Mouse (Mus musculus): ENCODE measurements around the gene Camta1. TPM values are rescaled to one million over a fixed set of nuclear protein-coding genes. Genes with fewer than 3 reads are reported as not detected.

Camta1 gene
- polyA plus RNA-seq, 1 experiment: 155 TPM

GRCm38 (mm10) chr4:151444665-151445064, 417.0 kb downstream of the Camta1 start:
- TF ChIP-seq CTCF (IDR thresholded peaks at IDR 0.05; ENCODE audit: borderline replicate concordance, insufficient read depth, low read depth, low read length) (no peak), POLR2A (IDR thresholded peaks at IDR 0.05; ENCODE audit: borderline replicate concordance, insufficient read depth, low read length) (no peak)
- Histone ChIP-seq H3K27ac (ENCODE audit: insufficient read depth, low read length) (no peak overlapping the region), H3K4me3 (replicated peaks; ENCODE audit: insufficient read depth, low read depth, low read length) (no peak overlapping the region), H3K27me3 (ENCODE audit: control insufficient read depth, insufficient read depth, low read length) (no peaks in the 10 kb centered on the region), H3K4me1 (ENCODE audit: control insufficient read depth, insufficient read depth, low read length) (0 out of 2 replicates have a peak, but pooled peaks cover 3% of the 10 kb centered on the region)
- 58% methylated on average over 4 of the region's 4 CpGs for WGBS
- DNase-seq: no peak

GRCm38 (mm10) chr4:151438561-151438960, 423.1 kb downstream of the Camta1 start:
- Histone ChIP-seq H3K27ac (ENCODE audit: insufficient read depth, low read length) (no peak overlapping the region), H3K4me1 (ENCODE audit: control insufficient read depth, insufficient read depth, low read length) (no peaks in the 10 kb centered on the region), H3K27me3 (ENCODE audit: control insufficient read depth, insufficient read depth, low read length) (no peaks in the 10 kb centered on the region), H3K4me3 (replicated peaks; ENCODE audit: insufficient read depth, low read depth, low read length) (no peak overlapping the region)
- DNase-seq: no peak
- WGBS: 76% methylated on average over 7 of the region's 7 CpGs
- TF ChIP-seq POLR2A (IDR thresholded peaks at IDR 0.05; ENCODE audit: borderline replicate concordance, insufficient read depth, low read length): no peak
- no peak for TF ChIP-seq CTCF (IDR thresholded peaks at IDR 0.05; ENCODE audit: borderline replicate concordance, insufficient read depth, low read depth, low read length)

GRCm38 (mm10) chr4:151437859-151438258, 423.8 kb downstream of the Camta1 start:
- no peak for DNase-seq
- no peak overlapping the region for H3K4me3 ChIP-seq (replicated peaks; ENCODE audit: insufficient read depth, low read depth, low read length)
- no peaks in the 10 kb centered on the region for H3K27me3 ChIP-seq (ENCODE audit: control insufficient read depth, insufficient read depth, low read length)
- WGBS: 56% methylated on average over 11 of the region's 11 CpGs
- TF ChIP-seq POLR2A (IDR thresholded peaks at IDR 0.05; ENCODE audit: borderline replicate concordance, insufficient read depth, low read length): no peak
- TF ChIP-seq CTCF (IDR thresholded peaks at IDR 0.05; ENCODE audit: borderline replicate concordance, insufficient read depth, low read depth, low read length): no peak
- H3K27ac ChIP-seq (ENCODE audit: insufficient read depth, low read length): no peak overlapping the region
- H3K4me1 ChIP-seq (ENCODE audit: control insufficient read depth, insufficient read depth, low read length): no peaks in the 10 kb centered on the region

- H3K4me1 ChIP-seq (ENCODE audit: control insufficient read depth, insufficient read depth, low read length): peaks cover 10% of the 10 kb centered on the region
- WGBS: 87% methylated on average over 3 of the region's 3 CpGs
- H3K4me3 ChIP-seq (replicated peaks; ENCODE audit: insufficient read depth, low read depth, low read length): no peak overlapping the region
- no peaks in the 10 kb centered on the region for H3K27me3 ChIP-seq (ENCODE audit: control insufficient read depth, insufficient read depth, low read length)
- no peak overlapping the region for H3K27ac ChIP-seq (ENCODE audit: insufficient read depth, low read length)
- TF ChIP-seq POLR2A (IDR thresholded peaks at IDR 0.05; ENCODE audit: borderline replicate concordance, insufficient read depth, low read length) (no peak), CTCF (IDR thresholded peaks at IDR 0.05; ENCODE audit: borderline replicate concordance, insufficient read depth, low read depth, low read length) (no peak)
- DNase-seq: no peak
These were observed 436.5 kb downstream of the Camta1 start for GRCm38 (mm10) chr4:151425133-151425532.

GRCm38 (mm10) chr4:151422922-151423321, 438.8 kb downstream of the Camta1 start:
- Histone ChIP-seq H3K27me3 (ENCODE audit: control insufficient read depth, insufficient read depth, low read length) (no peaks in the 10 kb centered on the region), H3K27ac (ENCODE audit: insufficient read depth, low read length) (no peak overlapping the region), H3K4me3 (replicated peaks; ENCODE audit: insufficient read depth, low read depth, low read length) (no peak overlapping the region), H3K4me1 (ENCODE audit: control insufficient read depth, insufficient read depth, low read length) (peaks cover 10% of the 10 kb centered on the region)
- peak; percentile 39 to 43 for DNase-seq
- WGBS: 22% methylated on average over 4 of the region's 4 CpGs
- TF ChIP-seq CTCF (IDR thresholded peaks at IDR 0.05; ENCODE audit: borderline replicate concordance, insufficient read depth, low read depth, low read length) (no peak), POLR2A (IDR thresholded peaks at IDR 0.05; ENCODE audit: borderline replicate concordance, insufficient read depth, low read length) (no peak)

- TF ChIP-seq POLR2A (IDR thresholded peaks at IDR 0.05; ENCODE audit: borderline replicate concordance, insufficient read depth, low read length): no peak
- no peak for TF ChIP-seq CTCF (IDR thresholded peaks at IDR 0.05; ENCODE audit: borderline replicate concordance, insufficient read depth, low read depth, low read length)
- no peaks in the 10 kb centered on the region for H3K27me3 ChIP-seq (ENCODE audit: control insufficient read depth, insufficient read depth, low read length)
- WGBS: 19% methylated on average over 8 of the region's 8 CpGs
- DNase-seq: peak; percentile 40 to 52
- H3K4me3 ChIP-seq (replicated peaks; ENCODE audit: insufficient read depth, low read depth, low read length): no peak overlapping the region
- no peak overlapping the region for H3K27ac ChIP-seq (ENCODE audit: insufficient read depth, low read length)
- peaks cover 10% of the 10 kb centered on the region for H3K4me1 ChIP-seq (ENCODE audit: control insufficient read depth, insufficient read depth, low read length)
These were observed 439.3 kb downstream of the Camta1 start for GRCm38 (mm10) chr4:151422361-151422760.

GRCm38 (mm10) chr4:151418344-151418875, 443.3 kb downstream of the Camta1 start:
- DNase-seq: no peak
- no peak overlapping the region for H3K27ac ChIP-seq (ENCODE audit: insufficient read depth, low read length)
- TF ChIP-seq CTCF (IDR thresholded peaks at IDR 0.05; ENCODE audit: borderline replicate concordance, insufficient read depth, low read depth, low read length) (no peak), POLR2A (IDR thresholded peaks at IDR 0.05; ENCODE audit: borderline replicate concordance, insufficient read depth, low read length) (no peak)
- H3K27me3 ChIP-seq (ENCODE audit: control insufficient read depth, insufficient read depth, low read length): no peaks in the 10 kb centered on the region
- H3K4me3 ChIP-seq (replicated peaks; ENCODE audit: insufficient read depth, low read depth, low read length): no peak overlapping the region
- H3K4me1 ChIP-seq (ENCODE audit: control insufficient read depth, insufficient read depth, low read length): peaks cover 10% of the 10 kb centered on the region
- 51% methylated on average over 14 of the region's 14 CpGs for WGBS

GRCm38 (mm10) chr4:151415812-151416211, 445.9 kb downstream of the Camta1 start:
- no peak for DNase-seq
- peaks cover 14% of the 10 kb centered on the region for H3K4me1 ChIP-seq (ENCODE audit: control insufficient read depth, insufficient read depth, low read length)
- H3K27me3 ChIP-seq (ENCODE audit: control insufficient read depth, insufficient read depth, low read length): no peaks in the 10 kb centered on the region
- no peak overlapping the region for H3K4me3 ChIP-seq (replicated peaks; ENCODE audit: insufficient read depth, low read depth, low read length)
- 76% methylated on average over 4 of the region's 4 CpGs for WGBS
- no peak overlapping the region for H3K27ac ChIP-seq (ENCODE audit: insufficient read depth, low read length)
- TF ChIP-seq CTCF (IDR thresholded peaks at IDR 0.05; ENCODE audit: borderline replicate concordance, insufficient read depth, low read depth, low read length) (no peak), POLR2A (IDR thresholded peaks at IDR 0.05; ENCODE audit: borderline replicate concordance, insufficient read depth, low read length) (no peak)
